Mouse (Mus musculus) kidney, embryonic 14.5 days (tissue): ENCODE measurements around the gene Hspb6. TPM values are rescaled to one million over a fixed set of nuclear protein-coding genes. Genes with fewer than 3 reads are reported as not detected.

Experiments used
- ATAC-seq: fragments of 200-750 bp; cut with Nextera tagmentation; 2 replicates; pipeline ENCODE4 v1.8.0; 2017; ENCODE audit warnings: moderate number of reproducible peaks, mild to moderate bottlenecking, moderate TSS enrichment, moderate library complexity; ENCODE audit not compliant: low FRiP score, low TSS enrichment
- H3K27ac ChIP-seq: fragments of 300-500 bp; sonication (generic); 2 replicates; pipeline ENCODE4 v1.5.1; 2014; ENCODE audit warnings: low read depth, mild to moderate bottlenecking, low read length, moderate library complexity, mixed read lengths
- H3K27me3 ChIP-seq: fragments of 300-500 bp; sonication (generic); 2 replicates; pipeline ENCODE4 v1.6.1; 2014; ENCODE audit warnings: mild to moderate bottlenecking, low read length; ENCODE audit not compliant: control insufficient read depth, insufficient read depth
- H3K36me3 ChIP-seq: fragments of 300-500 bp; sonication (generic); 2 replicates; pipeline ENCODE4 v1.6.1; 2014; ENCODE audit warnings: low read length, mixed read lengths; ENCODE audit not compliant: control insufficient read depth, insufficient read depth
- H3K4me1 ChIP-seq: fragments of 300-500 bp; sonication (generic); 2 replicates; pipeline ENCODE4 v1.6.1; 2014; ENCODE audit warnings: low read length, mixed read lengths; ENCODE audit not compliant: control insufficient read depth, insufficient read depth
- H3K4me2 ChIP-seq: fragments of 300-500 bp; sonication (generic); replicated peaks from 2 replicates; pipeline ENCODE4 v1.6.1; 2014; ENCODE audit warnings: low read depth, mild to moderate bottlenecking, low read length
- H3K4me3 ChIP-seq: fragments of 300-500 bp; sonication (generic); 2 replicates; pipeline ENCODE4 v1.5.1; 2014; ENCODE audit warnings: mild to moderate bottlenecking, low read length
- H3K9ac ChIP-seq: fragments of 300-500 bp; sonication (generic); 2 replicates; pipeline ENCODE4 v1.6.1; 2014; ENCODE audit warnings: low read depth, mild to moderate bottlenecking, low read length, moderate library complexity
- H3K9me3 ChIP-seq: fragments of 300-500 bp; sonication (generic); 2 replicates; pipeline ENCODE4 v1.6.1; 2016; ENCODE audit warnings: low read length; ENCODE audit not compliant: control insufficient read depth
- WGBS: fragments of 180-500 bp; shearing (Covaris S2); extraction: QIAGEN DNeasy Blood & Tissue Kit; methylation state at CpG from one replicate; pipeline ENCODE4 v1.1.7; 2014; 5-methylcytosine and 5-hydroxymethylcytosine counted together
- polyA plus RNA-seq: library from polyadenylated mRNA; unstranded; fragments of >200 nt; fragmentation: Nextera tagmentation; extraction: Ambion mirVana; gene quantifications from 2 replicates; pipeline ENCODE4 v1.2.1, GENCODE M21; 2014

Gene Hspb6
- polyA plus RNA-seq, 1 experiment from 2014 or later = 9.2 TPM

- H3K4me2 ChIP-seq = no peak overlapping the region
- H3K36me3 ChIP-seq = peaks cover 66% of the 10 kb centered on the region
- ATAC-seq = no peak
- H3K27me3 ChIP-seq = no peaks in the 10 kb centered on the region
- no peak overlapping the region for H3K27ac ChIP-seq
- 87% methylated on average over 2 of the region's 2 CpGs for WGBS
- no peaks in the 10 kb centered on the region for H3K4me1 ChIP-seq
- H3K9ac ChIP-seq = no peak overlapping the region
- no peaks in the 10 kb centered on the region for H3K9me3 ChIP-seq
- H3K4me3 ChIP-seq = no peak overlapping the region
These were observed 7.7 kb upstream of the Hspb6 start for GRCm38 (mm10) chr7:30544327-30544726.

DNA sequence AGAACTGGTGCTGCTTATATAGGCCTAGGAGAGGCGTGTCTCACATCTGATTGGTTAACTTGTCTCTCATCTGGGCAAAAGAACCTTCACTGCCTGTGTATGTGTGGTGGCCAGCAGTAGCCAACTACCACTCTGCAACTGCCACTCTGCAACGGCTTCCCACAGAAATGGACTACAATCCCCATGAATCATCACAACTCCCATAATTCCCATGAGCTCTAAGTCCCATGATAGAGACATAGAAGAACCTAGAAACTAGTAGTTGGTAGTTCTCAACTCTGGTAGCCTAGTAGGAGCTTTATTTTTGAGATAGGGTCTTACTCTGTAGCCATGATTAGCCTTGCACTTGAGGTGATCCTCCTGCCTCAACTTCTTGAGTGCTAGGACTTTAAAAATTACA, 2.1 kb upstream of the Hspb6 start:
- whole genome bisulfite sequencing = 98% methylated on average over 2 of the region's 2 CpGs
- ATAC-seq = no peak
- Histone ChIP-seq H3K9ac (no peak overlapping the region), H3K4me2 (no peak overlapping the region), H3K27me3 (no peaks in the 10 kb centered on the region), H3K4me3 (no peak overlapping the region), H3K4me1 (peaks cover 8% of the 10 kb centered on the region; the same call in 1 of the 2 replicates), H3K27ac (no peak overlapping the region), H3K36me3 (peaks cover 41% of the 10 kb centered on the region), H3K9me3 (no peaks in the 10 kb centered on the region)

- Histone ChIP-seq H3K27ac (no peak overlapping the region), H3K4me2 (no peak overlapping the region), H3K9ac (no peak overlapping the region), H3K9me3 (no peaks in the 10 kb centered on the region), H3K4me1 (peaks cover 8% of the 10 kb centered on the region; the same call in 1 of the 2 replicates), H3K36me3 (peaks cover 44% of the 10 kb centered on the region), H3K4me3 (no peak overlapping the region), H3K27me3 (no peaks in the 10 kb centered on the region)
- whole genome bisulfite sequencing = 93% methylated on average over 1 of the region's 1 CpGs
- ATAC-seq = no peak
These were observed 1.4 kb upstream of the Hspb6 start for GRCm38 (mm10) chr7:30550603-30551002.

- Histone ChIP-seq H3K27me3 (no peaks in the 10 kb centered on the region), H3K36me3 (peaks cover 45% of the 10 kb centered on the region), H3K9me3 (no peaks in the 10 kb centered on the region), H3K4me1 (peaks cover 8% of the 10 kb centered on the region; the same call in 1 of the 2 replicates), H3K9ac (peak overlapping the region; percentile 70), H3K4me3 (peak overlapping the region; percentile 76), H3K4me2 (peak overlapping the region; percentile 38), H3K27ac (peak overlapping the region; percentile 98)
- ATAC-seq = peak; percentile 61
- WGBS = 3% methylated on average over 10 of the region's 10 CpGs
These were observed 405 bp upstream of the Hspb6 start for GRCm38 (mm10) chr7:30551445-30552101.

GRCm38 (mm10) chr7:30553021-30553589, 1.1 kb downstream of the Hspb6 start:
- H3K9me3 ChIP-seq = no peaks in the 10 kb centered on the region
- WGBS = 5% methylated on average over 23 of the region's 23 CpGs
- H3K4me1 ChIP-seq = peaks cover 9% of the 10 kb centered on the region
- peak overlapping the region; percentile 92 for H3K4me2 ChIP-seq
- H3K36me3 ChIP-seq = peaks cover 43% of the 10 kb centered on the region
- H3K27ac ChIP-seq = peak overlapping the region; percentile 79; the same call in 1 of the 2 replicates
- H3K27me3 ChIP-seq = no peaks in the 10 kb centered on the region
- no peak for ATAC-seq
- H3K4me3 ChIP-seq = peak overlapping the region; percentile 76
- H3K9ac ChIP-seq = peak overlapping the region; percentile 70

DNA sequence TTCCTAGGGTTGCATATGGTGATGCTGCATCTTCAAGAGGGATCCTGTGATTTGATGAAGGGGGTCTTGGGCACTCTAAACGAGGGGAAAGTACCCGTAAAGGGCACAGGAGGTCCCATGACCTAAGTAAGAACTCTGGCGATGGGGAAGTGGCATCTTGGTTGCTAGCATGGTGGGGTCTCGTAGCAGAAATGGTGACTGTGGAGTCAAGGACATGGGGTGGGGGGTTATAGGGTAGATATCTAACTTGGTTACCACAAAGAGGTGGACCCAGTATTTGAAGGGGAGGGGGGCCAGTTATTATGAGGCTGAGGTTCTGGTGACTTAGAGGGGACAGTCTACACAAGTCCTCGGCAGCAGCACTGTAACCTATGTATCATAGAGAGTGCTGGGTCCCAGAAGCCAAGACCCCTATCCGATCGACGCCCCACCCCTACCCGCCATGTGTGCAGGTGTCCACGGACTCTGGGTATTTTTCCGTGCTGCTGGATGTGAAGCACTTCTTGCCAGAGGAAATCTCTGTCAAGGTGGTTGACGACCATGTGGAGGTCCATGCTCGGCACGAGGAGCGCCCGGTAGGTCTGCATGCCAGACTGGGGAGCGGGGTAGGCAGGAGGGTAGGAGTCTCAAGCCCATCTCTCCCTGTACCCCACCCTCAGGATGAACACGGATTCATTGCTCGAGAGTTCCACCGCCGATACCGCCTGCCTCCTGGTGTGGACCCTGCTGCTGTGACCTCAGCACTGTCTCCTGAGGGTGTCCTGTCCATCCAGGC, 2.0 kb downstream of the Hspb6 start:
- ATAC-seq = no peak
- WGBS = 86% methylated on average over 22 of the region's 22 CpGs
- Histone ChIP-seq H3K27ac (no peak overlapping the region), H3K4me2 (peak overlapping the region; percentile 92), H3K4me3 (peak overlapping the region; percentile 76; the same call in 1 of the 2 replicates), H3K9ac (peak overlapping the region; percentile 70; the same call in 1 of the 2 replicates), H3K9me3 (no peaks in the 10 kb centered on the region), H3K36me3 (peaks cover 34% of the 10 kb centered on the region), H3K27me3 (no peaks in the 10 kb centered on the region), H3K4me1 (peaks cover 17% of the 10 kb centered on the region)

DNA sequence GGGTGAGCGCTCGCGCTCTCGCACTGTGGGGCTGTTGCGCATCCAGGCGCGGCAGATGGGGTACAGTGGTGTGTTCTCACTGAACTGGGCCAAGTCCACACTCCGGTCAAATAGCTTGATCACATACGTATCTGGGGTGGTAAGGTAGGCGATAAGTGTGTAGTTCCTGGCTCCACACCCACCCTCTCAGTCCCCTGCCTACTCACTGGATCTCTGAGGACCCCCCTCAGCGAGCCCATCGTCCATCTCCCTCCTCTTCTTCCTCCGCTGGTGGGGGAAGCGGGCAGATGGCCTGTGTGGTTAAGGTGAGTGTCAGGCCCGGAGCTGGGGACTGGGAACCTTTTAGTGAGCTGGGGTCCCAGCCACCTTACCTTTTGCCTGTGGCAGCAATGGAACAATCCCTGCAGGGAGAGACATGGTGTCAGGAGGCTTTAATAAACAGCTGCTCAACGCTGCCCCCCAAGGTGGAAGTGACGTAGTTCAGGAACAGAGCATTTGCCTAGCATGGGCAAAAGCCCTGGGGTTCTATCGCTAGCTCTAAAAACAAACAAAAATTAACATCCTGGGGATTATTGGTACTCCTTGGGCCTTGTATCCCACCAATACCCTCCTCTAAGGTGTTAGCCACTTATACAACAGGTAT, 5.0 kb downstream of the Hspb6 start:
- H3K36me3 ChIP-seq = peaks cover 33% of the 10 kb centered on the region
- no peak overlapping the region for H3K9ac ChIP-seq
- WGBS = 94% methylated on average over 18 of the region's 18 CpGs
- H3K4me1 ChIP-seq = peaks cover 22% of the 10 kb centered on the region
- H3K9me3 ChIP-seq = no peaks in the 10 kb centered on the region
- no peak for ATAC-seq
- no peak overlapping the region for H3K27ac ChIP-seq
- no peaks in the 10 kb centered on the region for H3K27me3 ChIP-seq
- no peak overlapping the region for H3K4me3 ChIP-seq
- no peak overlapping the region for H3K4me2 ChIP-seq

GRCm38 (mm10) chr7:30557901-30558514, 6.0 kb downstream of the Hspb6 start:
- ATAC-seq = no peak
- whole genome bisulfite sequencing = 86% methylated on average over 13 of the region's 13 CpGs
- no peaks in the 10 kb centered on the region for H3K27me3 ChIP-seq
- H3K4me3 ChIP-seq = peak overlapping the region; percentile 44; the same call in 1 of the 2 replicates
- peak overlapping the region; percentile 66; the same call in 1 of the 2 replicates for H3K4me2 ChIP-seq
- peaks cover 24% of the 10 kb centered on the region for H3K4me1 ChIP-seq
- peaks cover 33% of the 10 kb centered on the region for H3K36me3 ChIP-seq
- H3K9ac ChIP-seq = peak overlapping the region; percentile 64; the same call in 1 of the 2 replicates
- H3K27ac ChIP-seq = no peak overlapping the region
- no peaks in the 10 kb centered on the region for H3K9me3 ChIP-seq
